Mouse (Mus musculus): ENCODE measurements around the gene Olfr632. TPM values are rescaled to one million over a fixed set of nuclear protein-coding genes. Genes with fewer than 3 reads are reported as not detected.

Gene Olfr632
- polyA plus RNA-seq (2015; fragmentation: Nextera tagmentation; extraction: Ambion mirVana), result not detected in 2 replicates

DNA sequence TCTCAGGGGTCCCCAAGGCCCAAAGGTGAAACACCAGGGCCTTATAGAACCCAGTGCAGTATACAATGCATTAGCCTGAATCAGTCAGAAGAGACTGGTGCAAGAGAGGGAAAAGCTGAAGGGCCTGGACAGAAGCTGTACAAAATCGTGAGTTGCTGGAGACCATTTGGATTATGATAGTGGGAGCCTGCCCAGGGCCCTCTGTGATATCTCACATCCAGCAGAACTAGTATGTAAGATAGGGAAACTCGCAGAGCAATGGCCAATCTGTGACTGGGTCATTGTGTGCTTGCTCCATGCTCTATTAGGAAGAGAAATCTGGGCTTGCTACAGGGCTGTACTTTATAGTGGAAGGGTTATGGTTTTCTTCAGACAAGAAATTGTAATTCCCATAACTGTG is at the start of gene Olfr632:
Olfr632 (plus strand) TSS at position 84 of the 400 bp plus-strand sequence.

GRCm38 (mm10) chr7:103886152-103886551 is 48.0 kb upstream of the Olfr632 start, which contains the start of gene Olfr66:
Gene Olfr66, minus strand, starts transcription at chr7:103886252.

GRCm38 (mm10) chr7:103894385-103894784 is 39.8 kb upstream of the Olfr632 start, which contains the start of gene Olfr64:
Gene Olfr64, minus strand, starts transcription at chr7:103894485.

GRCm38 (mm10) chr7:103903187-103903586 is 31.0 kb upstream of the Olfr632 start, which contains the start of gene Olfr65:
Gene Olfr65, plus strand, starts transcription at chr7:103903487.

DNA sequence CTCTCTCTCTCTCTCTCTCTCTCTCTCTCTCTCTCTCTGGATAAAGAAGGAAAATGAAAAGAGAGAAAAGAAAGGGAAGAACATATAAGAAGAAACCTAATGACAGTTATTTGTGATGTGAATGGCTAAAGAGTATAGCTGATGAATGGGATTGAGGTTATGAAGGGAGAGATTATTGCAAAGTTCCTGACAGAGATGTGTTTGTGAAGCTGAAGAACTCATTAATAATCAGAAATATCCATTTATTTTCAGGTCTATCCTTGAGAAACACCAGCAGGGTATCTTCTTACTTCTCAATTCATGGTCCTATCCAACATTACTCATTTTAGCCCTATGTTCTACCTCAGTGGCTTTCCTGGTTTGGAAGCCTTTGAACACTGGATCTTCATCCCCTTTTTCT is 5.6 kb upstream of the Olfr632 start, which contains the start of gene Olfr631:
Olfr631 (plus strand) TSS at position 301 of the 400 bp plus-strand sequence.

GRCm38 (mm10) chr7:103944137-103944536 is 10.0 kb downstream of the Olfr632 start, which contains the start of gene Olfr633:
Gene Olfr633, plus strand, starts transcription at chr7:103944437.

GRCm38 (mm10) chr7:103970852-103971251 is 36.7 kb downstream of the Olfr632 start, which contains the start of gene Olfr635:
Gene Olfr635, plus strand, starts transcription at chr7:103971152.

Other genes with a start within 250 kb of the Olfr632 start
- gene Olfr243, start 219.7 kb upstream of the Olfr632 start, polyA plus RNA-seq (2015; fragmentation: Nextera tagmentation; extraction: Ambion mirVana), result not detected in 2 replicates
- not detected in 2 replicates for gene Olfr628, start 204.0 kb upstream of the Olfr632 start, polyA plus RNA-seq (2015; fragmentation: Nextera tagmentation; extraction: Ambion mirVana)
- gene Olfr629, start 189.4 kb upstream of the Olfr632 start, polyA plus RNA-seq (2015; fragmentation: Nextera tagmentation; extraction: Ambion mirVana), result not detected in 2 replicates
- gene Olfr630, start 177.0 kb upstream of the Olfr632 start, polyA plus RNA-seq (2015; fragmentation: Nextera tagmentation; extraction: Ambion mirVana), result not detected in 2 replicates
- gene Olfr69, start 162.8 kb upstream of the Olfr632 start, polyA plus RNA-seq (2015; fragmentation: Nextera tagmentation; extraction: Ambion mirVana), result not detected in 2 replicates
- gene Olfr68, start 154.6 kb upstream of the Olfr632 start, polyA plus RNA-seq (2015; fragmentation: Nextera tagmentation; extraction: Ambion mirVana), result not detected in 2 replicates
- gene Olfr67, start 142.5 kb upstream of the Olfr632 start, polyA plus RNA-seq (2015; fragmentation: Nextera tagmentation; extraction: Ambion mirVana), result not detected in 2 replicates
- 239 and 288 TPM in 2 replicates for gene Hbb-bt, start 120.4 kb upstream of the Olfr632 start, polyA plus RNA-seq (2015; fragmentation: Nextera tagmentation; extraction: Ambion mirVana)
- 1,091 and 1,331 TPM in 2 replicates for gene Hbb-bs, start 106.3 kb upstream of the Olfr632 start, polyA plus RNA-seq (2015; fragmentation: Nextera tagmentation; extraction: Ambion mirVana)
- not detected in 2 replicates for gene Hbb-bh2, start 93.8 kb upstream of the Olfr632 start, polyA plus RNA-seq (2015; fragmentation: Nextera tagmentation; extraction: Ambion mirVana)
- not detected in 2 replicates for gene Hbb-bh1, start 91.2 kb upstream of the Olfr632 start, polyA plus RNA-seq (2015; fragmentation: Nextera tagmentation; extraction: Ambion mirVana)
- gene Hbb-y, start 81.1 kb upstream of the Olfr632 start, polyA plus RNA-seq (2015; fragmentation: Nextera tagmentation; extraction: Ambion mirVana), result 0.77 TPM in 1 of 2 replicates, not detected in the other
- not detected in 2 replicates for gene Olfr66, start 48.1 kb upstream of the Olfr632 start, polyA plus RNA-seq (2015; fragmentation: Nextera tagmentation; extraction: Ambion mirVana)
- gene Olfr64, start 39.9 kb upstream of the Olfr632 start, polyA plus RNA-seq (2015; fragmentation: Nextera tagmentation; extraction: Ambion mirVana), result not detected in 2 replicates
- gene Olfr65, start 30.9 kb upstream of the Olfr632 start, polyA plus RNA-seq (2015; fragmentation: Nextera tagmentation; extraction: Ambion mirVana), result not detected in 2 replicates
- not detected in 2 replicates for gene Olfr631, start 5.5 kb upstream of the Olfr632 start, polyA plus RNA-seq (2015; fragmentation: Nextera tagmentation; extraction: Ambion mirVana)
- gene Olfr633, start 10.1 kb downstream of the Olfr632 start, polyA plus RNA-seq (2015; fragmentation: Nextera tagmentation; extraction: Ambion mirVana), result not detected in 2 replicates
- gene Olfr635, start 36.8 kb downstream of the Olfr632 start, polyA plus RNA-seq (2015; fragmentation: Nextera tagmentation; extraction: Ambion mirVana), result not detected in 2 replicates
- not detected in 2 replicates for gene Olfr638, start 64.4 kb downstream of the Olfr632 start, polyA plus RNA-seq (2015; fragmentation: Nextera tagmentation; extraction: Ambion mirVana)
- 0.04 TPM in 1 of 2 replicates, not detected in the other for gene Olfr639, start 83.0 kb downstream of the Olfr632 start, polyA plus RNA-seq (2015; fragmentation: Nextera tagmentation; extraction: Ambion mirVana)
- not detected in 2 replicates for gene Olfr640, start 91.2 kb downstream of the Olfr632 start, polyA plus RNA-seq (2015; fragmentation: Nextera tagmentation; extraction: Ambion mirVana)
- not detected in 2 replicates for gene Olfr641, start 101.1 kb downstream of the Olfr632 start, polyA plus RNA-seq (2015; fragmentation: Nextera tagmentation; extraction: Ambion mirVana)
- gene Olfr642, start 118.3 kb downstream of the Olfr632 start, polyA plus RNA-seq (2015; fragmentation: Nextera tagmentation; extraction: Ambion mirVana), result not detected in 2 replicates
- gene 4930516K23Rik, start 127.1 kb downstream of the Olfr632 start, polyA plus RNA-seq (2015; fragmentation: Nextera tagmentation; extraction: Ambion mirVana), result not detected in 2 replicates
- gene Olfr644, start 137.5 kb downstream of the Olfr632 start, polyA plus RNA-seq (2015; fragmentation: Nextera tagmentation; extraction: Ambion mirVana), result not detected in 2 replicates
- not detected in 2 replicates for gene Olfr645, start 151.1 kb downstream of the Olfr632 start, polyA plus RNA-seq (2015; fragmentation: Nextera tagmentation; extraction: Ambion mirVana)
- not detected in 2 replicates for gene Olfr646, start 170.5 kb downstream of the Olfr632 start, polyA plus RNA-seq (2015; fragmentation: Nextera tagmentation; extraction: Ambion mirVana)
- gene Ubqln5, start 195.5 kb downstream of the Olfr632 start, polyA plus RNA-seq (2015; fragmentation: Nextera tagmentation; extraction: Ambion mirVana), result not detected in 2 replicates
- gene Olfr643, start 203.1 kb downstream of the Olfr632 start, polyA plus RNA-seq (2015; fragmentation: Nextera tagmentation; extraction: Ambion mirVana), result not detected in 2 replicates
- gene Ubqln3, start 208.9 kb downstream of the Olfr632 start, polyA plus RNA-seq (2015; fragmentation: Nextera tagmentation; extraction: Ambion mirVana), result not detected in 2 replicates
- gene Ubqlnl, start 216.2 kb downstream of the Olfr632 start, polyA plus RNA-seq (2015; fragmentation: Nextera tagmentation; extraction: Ambion mirVana), result not detected in 2 replicates
- not detected in 2 replicates for gene Olfm5, start 230.5 kb downstream of the Olfr632 start, polyA plus RNA-seq (2015; fragmentation: Nextera tagmentation; extraction: Ambion mirVana)
- gene Olfr648, start 249.0 kb downstream of the Olfr632 start, polyA plus RNA-seq (2015; fragmentation: Nextera tagmentation; extraction: Ambion mirVana), result 0.32 and 0.45 TPM in 2 replicates

Data from neural tube, postnatal 0 days (tissue).